Mouse (Mus musculus): Measurements from ENCODE around the gene Hid1.

DNA sequence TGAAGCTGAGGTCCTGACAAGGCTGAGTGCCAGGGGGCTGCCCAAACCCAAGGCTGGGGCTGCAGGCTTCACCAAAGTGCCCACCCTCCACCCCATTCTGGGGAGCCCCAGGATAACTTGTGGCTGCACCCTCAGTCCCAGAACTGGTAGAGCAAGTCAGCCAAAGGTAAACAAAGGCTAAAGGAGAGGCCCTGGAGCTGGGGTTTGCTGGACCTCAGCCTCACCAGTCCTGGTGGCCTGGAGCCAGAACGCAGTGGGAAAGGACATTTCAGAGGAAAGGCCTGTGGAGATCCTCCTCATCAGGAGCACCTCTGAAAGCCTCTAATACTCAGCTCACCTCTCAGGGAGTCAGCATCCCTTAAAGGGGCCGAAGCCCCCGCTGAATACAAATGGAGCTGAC is 3.4 kb downstream of the Hid1 start:
- no peak for TF ChIP-seq CTCF (IDR thresholded peaks at IDR 0.05; ENCODE audit: borderline replicate concordance, control insufficient read depth, extremely low read depth, insufficient read depth, low read length, poor library complexity)
- TF ChIP-seq POLR2A (IDR thresholded peaks at IDR 0.05; ENCODE audit: control insufficient read depth, extremely low read depth, insufficient read depth, low read length, poor library complexity): no peak

Measured in thymus, adult 2 months (tissue).